Mouse (Mus musculus): ENCODE data around the gene Hist1h2ad. TPM values are rescaled to one million over a fixed set of nuclear protein-coding genes. Genes with fewer than 3 reads are reported as not detected.
"Not testable (repeated sequence)": the region's sequence is repeated elsewhere in the genome, so short reads cannot be mapped to it uniquely, and the experiment has no call there.

Gene Hist1h2ad
- total and polyA plus RNA-seq, 2 experiments from 2014 or later: 232 TPM; not detected in 1

DNA sequence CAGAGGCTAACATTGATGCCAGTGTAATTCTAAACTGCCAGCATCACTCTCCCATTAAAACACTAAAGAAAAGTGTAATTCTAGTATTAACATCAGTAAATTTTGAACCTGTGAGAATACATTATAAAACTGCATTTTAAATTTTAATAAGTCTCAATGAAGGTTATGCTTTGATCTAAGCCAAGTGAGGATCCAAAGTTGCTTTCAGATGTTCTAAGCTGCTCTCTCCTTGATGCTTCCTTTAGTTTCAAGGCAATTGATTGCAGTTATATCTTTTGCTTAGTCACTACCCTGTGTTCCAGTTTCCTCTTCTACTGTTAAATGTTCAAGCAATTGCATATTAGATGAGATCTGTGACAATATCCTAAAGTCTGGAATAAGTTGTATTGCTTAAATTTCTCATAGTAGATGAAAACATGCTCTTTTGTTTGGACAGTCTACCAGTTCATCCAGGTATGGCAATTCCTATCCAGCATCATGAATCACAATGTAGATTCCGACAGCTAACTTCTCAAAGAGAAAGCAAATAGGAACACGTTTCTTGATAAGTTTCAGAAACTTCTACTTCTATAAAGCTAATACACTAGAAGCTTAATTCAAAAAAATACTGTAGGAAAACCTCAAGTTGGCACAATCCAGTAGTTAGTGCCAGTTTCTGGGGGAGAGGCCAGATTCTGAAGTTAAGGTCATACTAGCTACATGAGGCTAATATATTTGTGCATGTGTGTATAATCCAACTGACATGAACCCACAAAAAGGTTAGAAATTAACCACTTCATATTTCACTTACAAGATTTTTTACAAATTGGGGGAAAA, 1.8 kb upstream of the Hist1h2ad start:
- no peak for ATAC-seq (ENCODE audit: low FRiP score)
- Histone ChIP-seq H3K4me3 (ENCODE audit: low read depth, low read length) (peak overlapping the region; percentile 39; the same call in 1 of the 2 replicates), H3K36me3 (ENCODE audit: insufficient read depth, low read length) (no peaks in the 10 kb centered on the region), H3K9me3 (ENCODE audit: low read length) (no peaks in the 10 kb centered on the region), H3K9ac (replicated peaks; ENCODE audit: low read length, poor library complexity, severe bottlenecking) (0 out of 2 replicates have a peak overlapping the region, but pooled peaks have one; percentile 20), H3K4me1 (ENCODE audit: insufficient read depth, low read length) (0 out of 2 replicates have a peak, but pooled peaks cover 8% of the 10 kb centered on the region), H3K4me2 (ENCODE audit: low read depth, low read length, poor library complexity, severe bottlenecking) (peak overlapping the region; percentile 52), H3K27ac (ENCODE audit: low read depth, low read length) (no peak overlapping the region), H3K27me3 (ENCODE audit: insufficient read depth, low read length) (no peaks in the 10 kb centered on the region)
- no peak for TF ChIP-seq CTCF (IDR thresholded peaks at IDR 0.05)
- DNase-seq (ENCODE audit: low spot score): no peak
- 45% methylated on average over 2 of the region's 2 CpGs for WGBS

- not testable (repeated sequence) for H3K27me3 ChIP-seq (ENCODE audit: insufficient read depth, low read length); H3K9ac ChIP-seq (replicated peaks; ENCODE audit: low read length, poor library complexity, severe bottlenecking); DNase-seq (ENCODE audit: low spot score); H3K36me3 ChIP-seq (ENCODE audit: insufficient read depth, low read length); ATAC-seq (ENCODE audit: low FRiP score); H3K9me3 ChIP-seq (ENCODE audit: low read length); H3K4me1 ChIP-seq (ENCODE audit: insufficient read depth, low read length)
- 12% methylated on average over 18 of the region's 20 CpGs for WGBS
- Histone ChIP-seq H3K4me3 (ENCODE audit: low read depth, low read length) (peak overlapping the region; percentile 30; the same call in 1 of the 2 replicates), H3K27ac (ENCODE audit: low read depth, low read length) (peak overlapping the region; percentile 47; the same call in 1 of the 2 replicates), H3K4me2 (ENCODE audit: low read depth, low read length, poor library complexity, severe bottlenecking) (peak overlapping the region; percentile 54)
Observed at GRCm38 (mm10) chr13:23573034-23573897, 915 bp upstream of the Hist1h2ad start.

DNA sequence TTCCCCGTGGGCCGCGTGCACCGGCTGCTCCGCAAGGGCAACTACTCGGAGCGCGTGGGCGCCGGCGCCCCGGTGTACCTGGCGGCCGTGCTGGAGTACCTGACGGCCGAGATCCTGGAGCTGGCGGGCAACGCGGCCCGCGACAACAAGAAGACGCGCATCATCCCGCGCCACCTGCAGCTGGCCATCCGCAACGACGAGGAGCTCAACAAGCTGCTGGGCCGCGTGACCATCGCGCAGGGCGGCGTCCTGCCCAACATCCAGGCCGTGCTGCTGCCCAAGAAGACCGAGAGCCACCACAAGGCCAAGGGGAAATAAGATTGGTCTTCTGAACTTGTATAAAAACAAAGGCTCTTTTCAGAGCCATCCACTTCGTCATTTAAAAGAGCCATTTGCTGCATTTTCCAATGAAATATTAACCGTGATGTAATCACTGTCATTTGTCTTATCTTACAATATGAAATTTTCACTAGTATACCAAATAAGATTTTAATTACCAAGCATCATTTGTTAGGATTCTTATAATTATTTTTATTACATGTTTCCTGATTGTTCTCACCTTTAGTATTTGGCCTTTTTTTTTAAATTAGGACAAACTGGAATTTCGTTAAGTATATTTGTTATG, 477 bp downstream of the Hist1h2ad start:
- peak; percentile 45 for ATAC-seq (ENCODE audit: low FRiP score)
- DNase-seq (ENCODE audit: low spot score); H3K9me3 ChIP-seq (ENCODE audit: low read length); H3K9ac ChIP-seq (replicated peaks; ENCODE audit: low read length, poor library complexity, severe bottlenecking); H3K36me3 ChIP-seq (ENCODE audit: insufficient read depth, low read length); H3K4me1 ChIP-seq (ENCODE audit: insufficient read depth, low read length); H3K27me3 ChIP-seq (ENCODE audit: insufficient read depth, low read length): not testable (repeated sequence)
- H3K4me3 ChIP-seq (ENCODE audit: low read depth, low read length): peak overlapping the region; percentile 30
- H3K27ac ChIP-seq (ENCODE audit: low read depth, low read length): peak overlapping the region; percentile 67
- H3K4me2 ChIP-seq (ENCODE audit: low read depth, low read length, poor library complexity, severe bottlenecking): peak overlapping the region; percentile 54
- under 1% methylated on average over 6 of the region's 39 CpGs for whole genome bisulfite sequencing

DNA sequence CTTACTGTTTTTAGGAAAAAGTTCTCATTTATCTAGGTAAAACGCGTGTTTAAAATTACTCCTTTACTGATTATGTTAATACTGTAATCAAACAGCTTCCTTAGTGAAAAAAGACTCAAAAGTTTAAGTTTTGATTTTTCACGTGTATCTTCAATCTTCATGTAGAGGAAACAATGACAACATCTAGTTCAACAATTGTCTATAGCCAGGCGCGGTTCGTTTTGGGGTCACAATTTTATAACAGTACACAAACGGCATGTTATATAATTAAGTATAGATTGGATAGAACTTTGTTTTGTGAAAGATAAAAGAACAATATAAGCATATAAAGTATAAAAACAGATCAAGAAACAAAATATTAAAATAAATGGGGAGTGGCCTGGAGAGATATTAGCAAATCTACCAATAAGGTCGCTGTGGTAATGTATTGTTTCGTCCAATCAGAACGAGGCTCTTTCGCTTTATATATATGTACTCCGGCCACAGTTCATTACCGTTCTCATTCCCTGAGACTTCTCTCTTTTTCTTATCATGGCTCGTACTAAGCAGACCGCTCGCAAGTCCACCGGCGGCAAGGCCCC, 1.2 kb downstream of the Hist1h2ad start, which contains the start of gene Hist1h3d:
Gene Hist1h3d (plus strand): TSS at position 493 of the 581 bp plus-strand sequence.
- peak; percentile 63 for ATAC-seq (ENCODE audit: low FRiP score)
- peak within 1 kb of the TSS; percentile 67 for H3K27ac ChIP-seq (ENCODE audit: low read depth, low read length)
- no peaks in the 10 kb centered on the region for H3K27me3 ChIP-seq (ENCODE audit: insufficient read depth, low read length)
- H3K9me3 ChIP-seq (ENCODE audit: low read length): no peaks in the 10 kb centered on the region
- H3K4me1 ChIP-seq (ENCODE audit: insufficient read depth, low read length): 0 out of 2 replicates have a peak, but pooled peaks cover 8% of the 10 kb centered on the region
- WGBS: under 1% methylated on average over 18 of the region's 18 CpGs
- peak within 1 kb of the TSS; percentile 53 for H3K4me2 ChIP-seq (ENCODE audit: low read depth, low read length, poor library complexity, severe bottlenecking)
- TF ChIP-seq CTCF (IDR thresholded peaks at IDR 0.05): no peak
- 0 out of 2 replicates have a peak within 1 kb of the TSS, but pooled peaks have one; percentile 33 for H3K9ac ChIP-seq (replicated peaks; ENCODE audit: low read length, poor library complexity, severe bottlenecking)
- DNase-seq (ENCODE audit: low spot score): peak; percentile 93
- no peaks in the 10 kb centered on the region for H3K36me3 ChIP-seq (ENCODE audit: insufficient read depth, low read length)
- H3K4me3 ChIP-seq (ENCODE audit: low read depth, low read length): peak within 1 kb of the TSS; percentile 38

DNA sequence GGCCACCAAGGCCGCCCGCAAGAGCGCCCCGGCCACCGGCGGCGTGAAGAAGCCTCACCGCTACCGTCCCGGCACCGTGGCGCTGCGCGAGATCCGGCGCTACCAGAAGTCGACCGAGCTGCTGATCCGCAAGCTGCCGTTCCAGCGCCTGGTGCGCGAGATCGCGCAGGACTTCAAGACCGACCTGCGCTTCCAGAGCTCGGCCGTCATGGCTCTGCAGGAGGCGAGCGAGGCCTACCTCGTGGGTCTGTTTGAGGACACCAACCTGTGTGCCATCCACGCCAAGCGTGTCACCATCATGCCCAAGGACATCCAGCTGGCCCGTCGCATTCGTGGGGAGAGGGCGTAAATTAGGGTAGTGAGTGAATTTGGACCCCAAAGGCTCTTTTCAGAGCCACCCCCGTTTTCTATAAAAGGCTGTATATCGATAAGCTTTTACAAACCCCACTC, 1.7 kb downstream of the Hist1h2ad start:
- DNase-seq (ENCODE audit: low spot score); H3K9me3 ChIP-seq (ENCODE audit: low read length); H3K36me3 ChIP-seq (ENCODE audit: insufficient read depth, low read length); H3K4me1 ChIP-seq (ENCODE audit: insufficient read depth, low read length); H3K27me3 ChIP-seq (ENCODE audit: insufficient read depth, low read length); ATAC-seq (ENCODE audit: low FRiP score): not testable (repeated sequence)
- H3K9ac ChIP-seq (replicated peaks; ENCODE audit: low read length, poor library complexity, severe bottlenecking): 0 out of 2 replicates have a peak overlapping the region, but pooled peaks have one; percentile 33
- 0% methylated on average over 9 of the region's 40 CpGs for WGBS
- H3K4me3 ChIP-seq (ENCODE audit: low read depth, low read length): peak overlapping the region; percentile 38
- H3K27ac ChIP-seq (ENCODE audit: low read depth, low read length): peak overlapping the region; percentile 47; the same call in 1 of the 2 replicates
- peak overlapping the region; percentile 53 for H3K4me2 ChIP-seq (ENCODE audit: low read depth, low read length, poor library complexity, severe bottlenecking)
